Mouse (Mus musculus) spleen, adult 18-20 months (tissue): ENCODE measurements at regions not wholly inside any gene's neighbourhood (a gene's known extent, or its start where the extent isn't known, plus 50 kb on each side); places are given as distances from the start of the nearest gene placed in this dataset.
"Not testable (repeated sequence)": the region's sequence is repeated elsewhere in the genome, so short reads cannot be mapped to it uniquely, and the experiment has no call there.

Source experiments
- DNase-seq, 2 experiments: peaks; one replicate each; pipeline ENCODE4 v3.0.0; 2022; ENCODE audit warnings: mixed read lengths in 2 of 2

DNA sequence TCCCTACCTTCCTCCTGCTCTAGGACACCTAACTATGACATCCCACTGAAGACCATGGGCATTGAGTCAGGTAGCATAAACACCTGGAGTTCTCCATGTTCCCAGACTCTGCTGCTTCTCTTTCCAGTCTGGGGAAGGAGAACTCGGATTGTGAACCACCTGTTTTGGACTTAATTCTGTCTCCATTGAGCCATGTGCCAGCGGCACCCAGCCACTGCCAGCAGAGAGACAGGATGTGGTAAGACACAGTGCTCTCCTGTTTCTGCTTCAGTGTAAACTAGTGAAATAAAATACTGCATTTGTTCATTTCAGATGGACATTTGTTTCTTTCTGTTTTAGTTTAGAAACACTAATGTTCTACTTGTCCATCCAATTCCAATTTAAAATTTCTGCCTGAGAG lies 168.1 kb upstream of the Arhgap18 start:
- no peak for DNase-seq

GRCm38 (mm10) chr10:26607081-26607480 lies 146.1 kb upstream of the Arhgap18 start:
- DNase-seq, result not testable (repeated sequence)

DNA sequence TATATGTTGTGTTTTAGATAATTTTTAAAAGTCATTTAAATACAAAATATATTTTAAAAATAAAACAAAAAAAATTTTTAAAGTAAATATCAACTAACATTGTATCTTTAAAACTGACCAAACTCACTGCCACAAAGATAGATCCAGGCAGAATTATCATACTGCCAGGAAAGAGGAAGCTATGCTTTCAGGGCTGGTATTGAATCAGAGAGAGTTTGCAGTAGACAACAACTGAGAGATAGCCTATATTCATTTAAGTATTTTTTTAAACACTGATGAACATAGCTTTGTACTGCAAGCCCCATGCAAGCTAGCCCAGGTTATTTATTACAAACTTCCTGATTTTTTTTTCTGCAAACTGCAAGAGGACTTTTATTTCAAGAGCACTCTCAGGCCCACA lies 142.0 kb upstream of the Arhgap18 start:
- DNase-seq, result no peak

DNA sequence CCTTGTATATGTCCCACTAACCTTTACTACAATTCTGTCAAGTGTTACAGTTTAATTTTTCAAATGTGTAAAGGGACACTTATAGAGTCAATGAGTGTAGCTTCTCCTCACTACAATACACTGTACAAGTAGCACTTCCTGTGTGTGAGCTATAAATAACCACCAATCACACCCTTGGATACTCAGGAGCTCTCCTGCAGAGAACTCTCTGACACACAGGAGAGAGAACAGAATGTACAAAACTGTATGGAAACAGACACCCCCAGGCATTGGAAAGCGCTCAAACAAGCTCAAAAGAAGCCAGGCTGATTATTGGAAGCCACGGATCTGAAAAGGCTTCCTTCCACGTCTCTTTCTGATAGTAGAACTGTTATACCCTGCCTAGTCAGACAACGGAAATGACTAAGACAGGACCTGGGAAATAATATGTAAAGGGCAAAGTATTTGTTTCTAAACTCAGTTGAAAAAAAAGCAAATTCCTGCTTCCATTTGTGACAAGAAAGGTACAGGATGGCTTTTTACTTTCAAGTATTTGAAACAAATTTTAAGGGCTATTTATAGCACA lies 122.9 kb upstream of the Arhgap18 start:
- DNase-seq, result no peak

GRCm38 (mm10) chr10:26632266-26632665 lies 121.0 kb upstream of the Arhgap18 start:
- DNase-seq, result no peak

- DNase-seq, result no peak
These were observed 115.8 kb upstream of the Arhgap18 start for GRCm38 (mm10) chr10:26637459-26637858.

GRCm38 (mm10) chr10:26638056-26638455 lies 115.2 kb upstream of the Arhgap18 start:
- DNase-seq, result no peak

- no peak for DNase-seq
These were observed 114.1 kb upstream of the Arhgap18 start for GRCm38 (mm10) chr10:26639118-26639517.

GRCm38 (mm10) chr10:26653103-26653502 lies 100.1 kb upstream of the Arhgap18 start:
- no peak for DNase-seq

DNA sequence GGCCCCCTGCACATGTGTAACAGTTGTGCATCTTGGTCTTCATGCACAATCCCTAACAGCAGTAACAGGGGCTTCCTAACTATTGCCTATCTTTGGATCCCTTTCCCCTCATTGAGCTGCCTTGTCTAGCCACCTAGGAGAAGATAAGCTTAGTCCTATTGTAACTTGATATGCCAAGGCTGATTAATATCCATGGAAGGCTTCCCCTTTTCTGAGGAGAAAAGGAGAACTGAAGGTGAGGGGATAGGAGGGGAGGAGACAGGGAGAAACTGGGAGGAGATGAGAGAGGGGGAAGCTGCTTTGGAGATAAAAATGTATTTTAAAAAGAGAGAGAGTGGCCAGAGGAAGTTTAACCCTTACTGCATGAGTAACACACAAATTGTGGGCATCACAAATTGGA lies 89.0 kb upstream of the Arhgap18 start:
- DNase-seq, result no peak

DNA sequence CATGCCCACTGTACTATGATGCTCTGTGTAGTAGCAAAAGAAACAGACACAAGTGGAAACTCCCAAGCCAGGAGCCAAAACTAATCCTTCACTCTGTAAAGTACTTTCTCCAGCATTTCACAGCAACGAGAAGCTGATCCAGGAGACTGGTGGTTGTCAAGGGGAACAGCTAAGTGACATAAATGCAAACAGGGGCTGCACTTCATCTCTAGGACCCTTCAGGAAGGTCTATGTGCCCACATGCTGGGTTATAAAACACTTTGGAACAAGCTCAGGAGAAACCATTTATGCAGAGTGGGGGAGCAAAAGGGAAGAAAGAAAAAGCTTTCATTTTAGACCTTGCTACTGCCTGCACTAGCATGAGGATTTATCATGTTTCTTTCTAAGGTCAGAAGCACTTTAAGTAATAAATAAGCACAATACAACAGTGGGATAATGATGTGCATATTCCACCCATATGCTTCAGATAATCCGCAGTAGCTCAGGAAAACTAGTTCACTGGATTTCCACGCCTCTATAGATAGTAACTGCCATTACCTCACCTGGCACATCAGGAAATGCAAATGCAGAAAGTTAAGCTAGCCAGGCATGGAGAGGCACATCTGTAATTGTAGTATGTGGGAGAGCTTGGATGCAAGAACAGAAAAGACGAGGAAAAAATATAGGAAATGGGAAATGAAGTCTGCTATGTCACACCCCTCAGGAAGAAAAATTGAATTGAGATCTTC lies 73.6 kb upstream of the Arhgap18 start:
- DNase-seq, result no peak

- no peak for DNase-seq
These were observed 58.5 kb upstream of the Arhgap18 start for GRCm38 (mm10) chr10:26694761-26695160.

DNA sequence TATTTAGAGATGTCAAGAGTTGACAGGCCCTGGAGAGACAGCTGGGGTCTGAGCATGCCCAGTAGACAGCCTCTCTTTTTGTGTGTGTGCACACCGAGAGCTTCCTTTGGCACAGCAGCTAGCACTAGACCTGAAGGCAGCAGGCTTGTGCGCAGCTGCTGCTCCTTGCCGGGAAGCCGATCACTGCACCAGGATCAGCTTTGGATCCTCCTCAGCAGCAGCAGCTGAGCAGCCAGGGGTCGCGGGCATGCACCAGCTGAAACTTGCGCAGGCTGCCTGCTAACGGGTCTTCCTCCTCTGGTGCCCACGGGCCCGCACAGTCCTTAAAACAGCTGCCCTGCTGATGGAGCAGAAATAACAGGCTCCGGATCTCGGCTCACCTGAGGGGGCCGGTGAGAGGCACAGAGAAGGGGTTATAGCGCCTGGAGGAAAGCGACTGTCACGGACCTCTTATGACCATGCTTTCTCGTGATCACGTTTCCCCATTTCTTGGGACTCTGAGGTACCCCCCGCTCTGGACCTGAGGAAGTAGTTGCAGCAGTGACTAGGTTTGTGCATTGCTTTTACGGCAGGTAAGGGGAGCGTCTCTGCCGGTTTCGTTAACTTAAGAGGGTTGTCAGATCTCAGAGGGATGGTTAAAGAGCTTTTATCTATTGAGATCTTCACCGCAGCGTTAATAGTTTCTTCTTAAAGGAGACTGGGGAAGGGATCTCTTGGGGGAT lies 57.8 kb upstream of the Arhgap18 start:
- no peak for DNase-seq
